Mouse (Mus musculus) ZHBTc4 (cell line): ENCODE data around the gene Zfp385a.

Source experiments
- DNase-seq: peaks from one replicate; pipeline ENCODE4 v3.0.0-alpha.2; 2011; ENCODE audit warnings: low read depth, low spot score

Zfp385a gene

DNA sequence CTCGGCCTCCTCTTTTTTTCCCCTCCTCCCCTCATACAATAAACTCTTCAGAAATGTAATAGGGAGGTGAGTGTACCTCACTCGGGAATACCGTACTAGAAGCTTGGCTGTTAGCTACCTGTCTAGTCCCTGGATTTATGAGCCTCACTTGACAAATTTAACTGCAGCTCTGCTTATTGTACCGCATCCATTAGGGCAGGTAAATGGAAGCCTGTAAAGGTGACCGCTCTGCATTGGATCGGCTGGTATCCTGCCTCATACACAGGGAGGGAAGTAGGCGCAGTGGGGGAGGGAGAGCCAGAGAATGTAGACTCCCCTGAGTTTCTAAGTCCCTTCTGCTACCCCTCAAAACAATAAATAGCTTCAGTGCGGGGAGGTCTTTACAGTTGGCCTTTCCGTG is 49.0 kb downstream of the Zfp385a start:
- no peak for DNase-seq

DNA sequence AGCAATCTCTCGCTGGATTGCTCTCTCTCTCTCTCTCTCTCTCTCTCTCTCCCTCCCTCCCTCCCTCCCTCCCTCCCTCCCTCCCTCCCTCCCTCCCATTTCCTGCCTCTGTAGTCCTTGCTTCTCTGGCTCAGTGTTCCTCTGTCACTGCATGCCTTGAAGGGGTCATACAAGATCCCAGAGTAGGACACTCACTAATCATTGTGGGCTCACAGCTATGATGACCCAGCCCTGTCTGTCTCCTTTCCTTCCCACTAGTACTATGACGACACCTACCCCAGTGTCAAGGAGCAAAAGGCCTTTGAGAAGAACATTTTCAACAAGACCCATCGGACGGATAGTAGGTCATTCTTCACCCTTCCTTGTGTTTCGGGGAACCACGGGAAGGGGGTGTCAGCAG is 49.5 kb downstream of the Zfp385a start:
- no peak for DNase-seq

DNA sequence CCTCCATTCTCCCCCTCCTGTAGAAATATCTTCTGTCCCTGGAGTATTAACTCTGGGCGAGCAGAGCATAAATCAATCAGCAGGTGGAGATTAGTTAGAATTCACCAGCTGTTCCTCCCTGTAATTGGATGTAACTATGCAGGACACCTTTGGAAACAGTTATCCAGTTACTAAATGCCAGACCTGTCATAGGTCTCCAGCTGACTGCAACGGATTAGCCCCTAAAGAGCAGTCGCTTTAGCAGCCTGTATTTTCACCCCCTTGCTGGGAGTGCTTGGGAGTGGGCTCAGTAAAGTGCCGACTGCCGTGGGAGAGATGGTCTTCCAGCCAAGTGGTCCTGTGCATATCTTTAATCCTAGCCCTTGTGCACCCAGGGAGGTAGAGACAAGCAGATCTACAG is 50.3 kb downstream of the Zfp385a start:
- DNase-seq: no peak

DNA sequence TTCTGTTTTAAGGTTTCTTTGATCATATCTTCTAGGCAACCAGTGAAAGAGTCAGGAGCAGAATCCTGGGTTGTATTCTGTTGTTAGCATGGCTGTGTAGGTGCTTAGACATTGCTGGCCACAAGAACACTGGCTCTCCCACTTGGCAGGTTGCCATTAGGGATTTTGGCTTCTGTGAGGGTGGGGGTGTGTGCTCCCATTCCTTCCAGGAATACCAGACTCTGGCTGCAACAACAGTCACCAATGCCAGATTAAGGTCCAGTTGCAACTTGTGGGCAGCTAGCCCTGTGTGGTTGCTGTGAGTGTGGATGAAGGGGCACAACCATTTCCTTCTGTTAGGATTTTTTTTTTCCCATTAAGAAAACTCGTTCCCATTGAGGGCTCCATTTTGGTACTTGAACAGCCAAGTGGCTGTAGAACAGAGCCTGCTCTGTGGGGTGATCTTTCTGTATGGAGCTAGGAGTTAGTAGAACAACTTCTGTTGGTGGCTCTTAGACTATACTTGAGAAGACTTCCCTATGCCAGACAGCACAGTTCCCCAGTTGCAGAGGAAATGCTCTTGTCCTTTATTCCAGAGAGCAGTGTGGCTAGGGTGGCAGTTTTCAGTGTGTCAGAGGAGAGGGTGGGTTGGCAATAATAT is 54.0 kb downstream of the Zfp385a start:
- DNase-seq: no peak

DNA sequence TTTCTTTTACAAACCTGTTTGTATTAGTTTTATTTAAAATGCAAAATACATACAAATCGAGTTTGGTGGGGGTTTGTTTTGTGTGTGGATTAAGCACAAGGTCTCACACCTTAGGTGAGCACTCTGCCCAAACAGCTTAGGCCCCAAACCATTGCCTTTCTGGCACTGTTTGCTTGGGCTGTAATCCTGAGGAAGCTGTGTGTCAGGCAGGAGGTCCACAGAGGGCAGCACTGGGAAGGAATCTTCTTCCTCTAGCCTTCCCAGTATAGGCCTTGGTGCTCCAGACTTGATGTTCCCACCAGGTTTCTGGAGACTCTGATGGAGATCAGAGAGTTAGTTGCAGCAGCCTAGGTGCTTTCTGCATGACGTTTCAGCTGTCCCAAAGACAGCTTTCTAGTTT is 55.2 kb downstream of the Zfp385a start:
- DNase-seq: no peak

DNA sequence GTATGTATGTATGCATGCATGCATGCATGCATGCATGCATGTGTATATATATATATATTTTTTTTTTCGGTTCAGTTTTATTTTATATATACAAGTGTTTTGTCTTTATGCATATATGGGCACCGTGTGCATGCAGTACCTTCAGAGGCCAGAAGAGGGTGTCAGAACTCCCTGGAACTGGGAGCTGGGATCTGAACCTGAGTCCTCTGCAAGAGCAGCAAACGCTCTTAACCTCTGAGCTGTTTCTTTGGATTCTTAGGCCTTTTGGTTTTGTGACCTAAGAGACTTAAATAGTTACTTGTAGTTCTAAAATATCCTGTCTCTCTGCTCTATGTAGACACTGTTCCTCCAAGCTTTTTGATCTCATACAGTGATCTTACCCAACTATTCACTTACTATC is 55.8 kb downstream of the Zfp385a start:
- DNase-seq: peak; percentile 78

DNA sequence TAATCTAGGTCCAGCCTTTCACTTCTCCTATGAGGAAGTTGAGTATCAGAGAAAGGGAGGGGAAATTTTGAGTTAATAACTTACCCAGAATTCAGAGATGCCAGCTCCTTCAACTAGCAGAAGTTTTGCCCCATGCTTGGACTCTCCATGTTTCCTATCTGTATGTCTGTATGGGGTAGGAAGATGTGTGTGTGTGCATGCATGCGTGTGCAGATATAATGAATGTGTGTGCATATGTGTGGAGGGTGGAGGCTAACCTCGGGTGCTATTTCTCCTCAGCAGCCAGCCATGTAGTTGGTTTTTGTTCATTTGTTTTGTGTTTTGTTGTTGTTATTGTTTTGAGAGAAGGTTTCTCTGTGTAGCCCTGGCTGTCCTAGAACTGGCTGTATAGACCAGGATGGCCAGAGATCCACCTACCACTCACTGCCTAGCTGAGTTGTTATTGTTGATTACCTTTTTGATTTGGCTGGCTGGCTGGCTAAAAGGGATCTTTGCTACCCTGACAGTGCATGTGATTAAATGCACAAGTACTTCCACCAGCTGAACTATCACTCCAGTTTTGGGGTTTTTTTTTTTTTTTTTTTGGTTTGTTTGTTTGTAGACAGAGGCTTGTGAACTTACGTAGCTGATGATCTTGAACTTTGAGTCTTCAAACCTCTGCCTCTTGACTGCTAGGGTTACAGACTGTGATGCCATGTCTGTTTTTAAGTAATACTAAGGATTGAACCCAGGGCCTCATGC is 58.3 kb downstream of the Zfp385a start:
- no peak for DNase-seq

DNA sequence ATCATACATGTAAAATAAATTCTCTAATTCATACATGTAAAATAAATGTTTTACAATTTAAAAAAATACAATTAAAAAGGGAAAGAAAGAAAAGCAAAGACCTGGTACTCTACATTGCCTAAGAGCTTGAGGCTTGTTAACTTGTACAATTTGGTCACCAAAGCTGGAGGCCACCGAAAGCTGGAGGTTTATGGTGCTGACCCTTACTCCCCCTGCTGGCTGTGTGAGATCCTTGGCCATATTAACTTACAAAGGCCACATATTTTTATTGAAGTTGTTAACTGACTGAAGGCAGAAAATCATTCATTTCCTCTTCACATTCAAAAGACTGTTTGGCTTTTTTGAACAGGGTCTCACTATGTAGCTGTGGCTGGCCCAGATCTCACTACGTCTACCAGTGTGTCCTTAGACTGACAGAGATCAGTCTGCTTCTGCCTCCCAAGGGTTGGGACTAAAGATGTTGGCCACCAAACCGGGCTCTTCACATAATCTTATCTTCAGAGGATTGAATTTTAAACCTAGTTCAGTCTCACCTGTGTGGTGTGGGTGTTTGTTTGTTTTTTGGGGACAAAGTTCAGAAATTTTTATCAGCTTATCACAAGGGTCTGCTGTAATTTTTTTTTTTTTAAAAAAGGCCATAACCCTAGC is 59.0 kb downstream of the Zfp385a start:
- peak; percentile 37 for DNase-seq

DNA sequence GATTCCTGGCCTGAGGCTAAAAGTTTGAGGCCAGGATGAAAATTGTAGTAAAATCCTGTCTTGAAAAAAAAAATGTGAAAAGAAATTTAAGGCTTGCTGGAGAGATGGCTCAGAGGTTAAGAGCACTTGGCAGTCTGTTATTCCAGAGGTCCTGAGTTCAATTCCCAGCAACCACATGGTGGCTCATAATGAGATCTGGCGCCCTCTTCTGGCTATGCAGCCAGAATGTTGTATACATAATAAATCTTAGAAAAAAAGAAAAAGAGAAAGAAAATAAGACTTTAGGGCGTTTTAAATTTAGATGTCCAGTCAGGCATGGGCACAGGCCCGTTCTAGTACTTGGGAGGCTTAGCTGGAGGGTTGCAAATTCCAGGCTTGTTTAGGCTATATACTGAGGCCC is 60.1 kb downstream of the Zfp385a start:
- DNase-seq: peak; percentile 68

DNA sequence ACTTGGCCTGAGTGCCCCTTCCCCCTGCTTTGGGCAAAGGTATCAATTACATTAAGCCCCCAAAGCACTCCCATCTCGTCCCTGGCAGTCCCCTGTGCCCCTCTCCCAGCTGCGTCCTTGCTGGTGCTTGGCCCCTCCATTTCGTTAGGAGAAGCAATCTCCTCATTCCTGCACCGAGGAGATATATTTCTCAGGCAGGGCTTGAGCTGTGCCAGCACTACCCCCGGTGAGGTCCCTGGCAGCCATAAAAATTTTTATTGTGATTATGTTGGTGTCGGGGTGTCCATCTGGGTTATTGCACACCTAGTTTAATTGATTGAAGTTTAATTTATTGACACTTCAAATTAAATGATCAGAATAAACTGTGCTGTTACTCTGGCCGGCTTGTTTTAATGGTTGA is 61.9 kb downstream of the Zfp385a start:
- no peak for DNase-seq

DNA sequence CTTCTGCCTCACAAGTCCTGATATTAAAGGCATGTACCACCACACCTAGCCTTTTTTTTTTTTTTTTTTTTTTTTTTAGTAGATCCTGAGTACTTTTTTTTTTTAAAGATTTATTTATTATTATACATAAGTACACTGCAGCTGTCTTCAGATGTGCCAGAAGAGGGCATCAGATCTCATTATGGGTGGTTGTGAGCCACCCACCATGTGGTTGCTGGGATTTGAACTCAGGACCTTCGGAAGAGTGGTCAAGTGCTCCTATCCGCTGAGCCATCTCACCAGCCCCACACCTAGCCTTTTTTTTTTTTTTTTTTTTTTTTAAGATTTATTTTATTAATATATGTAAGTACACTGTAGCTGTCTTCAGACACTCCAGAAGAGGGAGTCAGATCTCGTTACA is 64.0 kb downstream of the Zfp385a start:
- DNase-seq: peak; percentile 46

DNA sequence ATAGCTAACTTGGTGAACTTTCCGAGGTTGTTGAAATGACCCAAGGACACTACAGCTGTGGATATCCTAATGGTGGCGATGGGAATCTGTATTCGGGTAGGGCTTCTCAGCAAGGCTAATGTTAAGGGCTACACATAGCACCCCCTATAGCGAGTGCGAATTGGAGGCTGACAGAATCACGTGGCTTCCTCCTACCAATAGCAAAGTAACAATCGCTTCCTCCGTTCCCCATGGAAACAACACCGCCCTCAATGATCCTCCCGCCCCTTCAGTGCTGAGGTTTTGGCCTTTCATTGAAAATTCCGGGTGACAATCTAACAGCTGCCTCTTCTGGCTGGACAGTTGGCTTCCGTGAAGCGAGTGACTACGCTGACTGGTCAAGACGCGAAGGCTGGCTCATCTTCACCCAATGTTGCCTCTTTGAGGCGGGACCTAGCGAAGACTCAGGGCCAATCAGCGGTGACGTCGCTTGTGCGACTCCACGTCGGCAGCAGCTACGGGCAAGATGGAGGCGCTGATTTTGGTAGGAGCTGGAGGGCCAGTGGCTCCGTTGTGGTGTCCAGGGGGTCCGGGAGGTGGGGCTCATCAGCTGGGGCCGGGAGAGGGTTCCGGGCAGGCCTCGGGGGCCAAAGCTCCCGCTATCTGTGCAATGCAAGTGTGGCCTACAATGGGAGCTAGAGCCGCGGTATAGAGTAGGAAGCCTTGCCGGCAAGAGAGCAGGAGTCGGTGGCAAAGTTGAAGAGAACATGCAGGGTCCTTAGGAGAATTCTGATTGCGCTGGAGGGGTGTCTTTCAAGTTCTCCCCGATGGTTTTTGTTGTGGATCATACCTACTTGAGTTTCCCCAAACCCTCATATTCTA is 67.2 kb downstream of the Zfp385a start, which contains the start of gene Copz1:
Copz1 (plus strand) TSS at position 296 of the 861 bp plus-strand sequence.
- DNase-seq: peak; percentile 100

DNA sequence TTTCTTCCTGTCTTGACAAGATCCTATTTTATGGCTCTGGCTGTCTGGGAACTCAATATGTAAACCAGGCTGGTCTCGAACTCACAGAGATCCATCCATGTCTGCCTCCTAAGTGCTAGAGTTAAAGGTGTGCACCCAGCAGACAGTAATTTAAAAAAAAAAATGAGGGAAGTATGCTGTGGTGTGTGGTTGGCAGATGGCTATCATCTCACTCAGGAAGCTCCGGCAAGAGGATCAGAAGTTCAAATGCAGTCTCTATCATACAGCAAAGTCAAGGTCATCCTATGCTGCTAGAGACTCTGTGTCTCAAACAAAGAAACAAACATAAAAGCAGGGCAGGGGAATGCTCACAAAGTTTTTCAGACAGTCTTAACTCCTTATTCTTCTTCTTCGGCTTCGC is 71.0 kb downstream of the Zfp385a start:
- no peak for DNase-seq

DNA sequence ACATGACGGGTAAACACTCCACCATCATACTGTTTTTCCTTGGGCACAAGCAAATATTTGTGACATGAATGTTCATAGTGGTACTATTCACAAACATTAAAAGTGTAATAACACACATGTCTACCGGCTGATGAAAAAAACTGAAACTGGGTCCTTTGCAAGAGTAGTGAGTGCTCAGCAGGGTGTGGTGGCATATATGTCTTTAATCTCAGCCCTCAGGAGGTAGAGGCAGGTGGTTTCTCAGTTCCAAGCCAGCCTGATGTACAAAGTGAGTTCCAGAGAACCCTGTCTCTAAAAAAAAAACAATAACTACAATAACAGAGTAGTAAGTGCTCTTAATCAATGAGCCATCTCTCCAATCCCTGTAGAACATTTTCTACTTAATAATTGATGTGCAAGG is 75.1 kb downstream of the Zfp385a start:
- DNase-seq: no peak
